Mouse (Mus musculus) megakaryocyte progenitor cell, adult 5-6 weeks (primary cell): ENCODE results near the gene Fbxo24. TPM values are rescaled to one million over a fixed set of nuclear protein-coding genes. Genes with fewer than 3 reads are reported as not detected.

Experiments
- ATAC-seq: replicated peaks from 2 replicates; pipeline ENCODE4 v1.8.0; 2016; ENCODE audit warnings: mild to moderate bottlenecking, moderate TSS enrichment, inconsistent platforms; ENCODE audit not compliant: poor library complexity
- total RNA-seq, 2 experiments: library from RNA; stranded (forward) in 1 of 2; stranded (reverse) in 1 of 2; fragments of 157-497, 149-512 nt in 1 of 2; fragments of 200-1000 nt in 1 of 2; gene quantifications; 2 replicates each; pipeline versions ENCODE4 v1.2.3 to v1.2.4; 2015 to 2017

The Fbxo24 gene
- total RNA-seq, 2 experiments from 2014 or later = 0.21 TPM; not detected in 1

- ATAC-seq = no peak
These were observed 60.5 kb downstream of the Fbxo24 start for GRCm38 (mm10) chr5:137568223-137568798.

GRCm38 (mm10) chr5:137566416-137566815 is 62.4 kb downstream of the Fbxo24 start:
- ATAC-seq = no peak

- ATAC-seq = no peak
These were observed 63.1 kb downstream of the Fbxo24 start for GRCm38 (mm10) chr5:137565744-137566143.

- no peak for ATAC-seq
These were observed 65.8 kb downstream of the Fbxo24 start for GRCm38 (mm10) chr5:137562965-137563364.

Other genes with a start within 250 kb of the Fbxo24 start
- 0.10 and 0.47 TPM in 2 replicates for gene Zan, start 151.9 kb downstream of the Fbxo24 start, total RNA-seq (2015)
- gene Zan, start 151.9 kb downstream of the Fbxo24 start, total RNA-seq (2017) = under 0.01 and 0.14 TPM in 2 replicates
- gene Pop7, start 126.5 kb downstream of the Fbxo24 start, total RNA-seq (2015) = 31.9 and 35.0 TPM in 2 replicates
- gene Pop7, start 126.5 kb downstream of the Fbxo24 start, total RNA-seq (2017) = 22.7 and 29.2 TPM in 2 replicates
- 7.1 and 8.6 TPM in 2 replicates for gene Gigyf1, start 110.5 kb downstream of the Fbxo24 start, total RNA-seq (2015)
- gene Gigyf1, start 110.5 kb downstream of the Fbxo24 start, total RNA-seq (2017) = 4.7 and 7.2 TPM in 2 replicates
- gene Epo, start 95.8 kb downstream of the Fbxo24 start, total RNA-seq (2015) = not detected in 2 replicates
- not detected in 2 replicates for gene Epo, start 95.8 kb downstream of the Fbxo24 start, total RNA-seq (2017)
- 193 and 223 TPM in 2 replicates for gene Gnb2, start 95.5 kb downstream of the Fbxo24 start, total RNA-seq (2015)
- 187 and 251 TPM in 2 replicates for gene Gnb2, start 95.5 kb downstream of the Fbxo24 start, total RNA-seq (2017)
- not detected in 2 replicates for gene Actl6b, start 75.5 kb downstream of the Fbxo24 start, total RNA-seq (2015)
- gene Actl6b, start 75.5 kb downstream of the Fbxo24 start, total RNA-seq (2017) = not detected in 2 replicates
- 14.1 and 20.7 TPM in 2 replicates for gene Tfr2, start 59.2 kb downstream of the Fbxo24 start, total RNA-seq (2015)
- 13.2 and 23.4 TPM in 2 replicates for gene Tfr2, start 59.2 kb downstream of the Fbxo24 start, total RNA-seq (2017)
- 95.4 and 97.5 TPM in 2 replicates for gene Mospd3, start 27.9 kb downstream of the Fbxo24 start, total RNA-seq (2015)
- gene Mospd3, start 27.9 kb downstream of the Fbxo24 start, total RNA-seq (2017) = 3.6 and 5.5 TPM in 2 replicates
- not detected in 2 replicates for gene Pcolce, start 15.2 kb downstream of the Fbxo24 start, total RNA-seq (2015)
- gene Pcolce, start 15.2 kb downstream of the Fbxo24 start, total RNA-seq (2017) = not detected in 2 replicates
- 37.8 and 38.0 TPM in 2 replicates for gene Lrch4, start 119 bp upstream of the Fbxo24 start, total RNA-seq (2015)
- 27.3 and 29.5 TPM in 2 replicates for gene Lrch4, start 119 bp upstream of the Fbxo24 start, total RNA-seq (2017)
- 5.5 and 8.3 TPM in 2 replicates for gene Gm20605, start 173 bp upstream of the Fbxo24 start, total RNA-seq (2015)
- 4.3 and 8.0 TPM in 2 replicates for gene Gm20605, start 173 bp upstream of the Fbxo24 start, total RNA-seq (2017)
- 24.9 and 29.5 TPM in 2 replicates for gene Sap25, start 12.3 kb upstream of the Fbxo24 start, total RNA-seq (2015)
- gene Sap25, start 12.3 kb upstream of the Fbxo24 start, total RNA-seq (2017) = 14.2 and 18.0 TPM in 2 replicates
- gene Irs3, start 16.7 kb upstream of the Fbxo24 start, total RNA-seq (2015) = not detected in 2 replicates
- gene Irs3, start 16.7 kb upstream of the Fbxo24 start, total RNA-seq (2017) = not detected in 2 replicates
- gene Agfg2, start 55.7 kb upstream of the Fbxo24 start, total RNA-seq (2015) = 8.6 and 9.8 TPM in 2 replicates
- 10.5 and 14.2 TPM in 2 replicates for gene Agfg2, start 55.7 kb upstream of the Fbxo24 start, total RNA-seq (2017)
- gene Nyap1, start 112.6 kb upstream of the Fbxo24 start, total RNA-seq (2015) = 0.02 and 0.05 TPM in 2 replicates
- gene Nyap1, start 112.6 kb upstream of the Fbxo24 start, total RNA-seq (2017) = 0.07 and 0.17 TPM in 2 replicates
- gene Tsc22d4, start 116.7 kb upstream of the Fbxo24 start, total RNA-seq (2015) = 39.6 and 58.5 TPM in 2 replicates
- 92.1 and 96.5 TPM in 2 replicates for gene Tsc22d4, start 116.7 kb upstream of the Fbxo24 start, total RNA-seq (2017)
- 64.5 and 77.4 TPM in 2 replicates for gene Ppp1r35, start 149.8 kb upstream of the Fbxo24 start, total RNA-seq (2015)
- gene Ppp1r35, start 149.8 kb upstream of the Fbxo24 start, total RNA-seq (2017) = 38.4 and 38.6 TPM in 2 replicates
- gene Mepce, start 158.7 kb upstream of the Fbxo24 start, total RNA-seq (2015) = 34.6 and 37.4 TPM in 2 replicates
- 13.8 and 16.7 TPM in 2 replicates for gene Mepce, start 158.7 kb upstream of the Fbxo24 start, total RNA-seq (2017)
- 6.2 and 9.1 TPM in 2 replicates for gene Zcwpw1, start 158.8 kb upstream of the Fbxo24 start, total RNA-seq (2015)
- gene Zcwpw1, start 158.8 kb upstream of the Fbxo24 start, total RNA-seq (2017) = 10.5 and 11.8 TPM in 2 replicates
- gene Pilra, start 207.3 kb upstream of the Fbxo24 start, total RNA-seq (2015) = 6.8 and 10.5 TPM in 2 replicates
- gene Pilra, start 207.3 kb upstream of the Fbxo24 start, total RNA-seq (2017) = 6.7 and 6.9 TPM in 2 replicates
- gene Pilrb1, start 229.1 kb upstream of the Fbxo24 start, total RNA-seq (2015) = 15.7 and 16.8 TPM in 2 replicates
- 11.6 and 19.9 TPM in 2 replicates for gene Pilrb1, start 229.1 kb upstream of the Fbxo24 start, total RNA-seq (2017)
- 20.2 and 43.2 TPM in 2 replicates for gene Pilrb2, start 242.8 kb upstream of the Fbxo24 start, total RNA-seq (2015)
- gene Pilrb2, start 242.8 kb upstream of the Fbxo24 start, total RNA-seq (2017) = 9.6 and 14.9 TPM in 2 replicates